Mouse (Mus musculus) macrophage (primary cell): Measurements from ENCODE around the gene 9030025P20Rik. TPM values are rescaled to one million over a fixed set of nuclear protein-coding genes. Genes with fewer than 3 reads are reported as not detected.
"Not testable (repeated sequence)": the region's sequence is repeated elsewhere in the genome, so short reads cannot be mapped to it uniquely, and the experiment has no call there.

ENCODE experiments used
- H3K27ac ChIP-seq: fragments of 350-480 bp; formaldehyde crosslinking; 2 replicates; pipeline ENCODE4 v1.9.0; 2021
- H3K36me3 ChIP-seq: fragments of 350-480 bp; formaldehyde crosslinking; 2 replicates; pipeline ENCODE4 v1.9.0; 2021; ENCODE audit errors: inconsistent target
- H3K4me3 ChIP-seq: fragments of 350-480 bp; formaldehyde crosslinking; 2 replicates; pipeline ENCODE4 v1.9.0; 2021; ENCODE audit errors: inconsistent target
- H3K79me2 ChIP-seq: fragments of 350-480 bp; formaldehyde crosslinking; 2 replicates; pipeline ENCODE4 v1.9.0; 2021; ENCODE audit errors: inconsistent target
- WGBS: methylation state at CpG from one replicate; pipeline ENCODE4 v1.1.7; 2026; ENCODE audit warnings: inconsistent platforms; ENCODE audit not compliant: missing documents; 5-methylcytosine and 5-hydroxymethylcytosine counted together
- polyA plus RNA-seq: library from polyadenylated mRNA; stranded (reverse); fragments of 250-400 nt; gene quantifications from 3 replicates; pipeline ENCODE4 v1.2.4, GENCODE M21; 2018; ENCODE audit warnings: inconsistent platforms

The 9030025P20Rik gene
- polyA plus RNA-seq, 1 experiment from 2014 or later: 4.2 TPM

- no peak overlapping the region for H3K27ac ChIP-seq
- H3K36me3 ChIP-seq: no peaks in the 10 kb centered on the region
- H3K79me2 ChIP-seq: peaks cover 56% of the 10 kb centered on the region
- 25% methylated on average over 3 of the region's 3 CpGs for whole genome bisulfite sequencing
- H3K4me3 ChIP-seq: peak overlapping the region; percentile 48
These were observed 18.3 kb upstream of the 9030025P20Rik start for GRCm38 (mm10) chr17:14959979-14960378.

- Histone ChIP-seq H3K27ac (no peak overlapping the region), H3K4me3 (peak overlapping the region; percentile 48), H3K79me2 (peaks cover 51% of the 10 kb centered on the region), H3K36me3 (no peaks in the 10 kb centered on the region)
- WGBS: 2% methylated on average over 6 of the region's 23 CpGs
These were observed 17.7 kb upstream of the 9030025P20Rik start for GRCm38 (mm10) chr17:14960520-14960919.

GRCm38 (mm10) chr17:14960951-14961556 is 17.2 kb upstream of the 9030025P20Rik start, which contains the start of gene Phf10:
Gene Phf10, minus strand, starts transcription at chr17:14961273.
- Histone ChIP-seq H3K79me2 (peaks cover 46% of the 10 kb centered on the region), H3K4me3 (peak within 1 kb of the TSS; percentile 48)
- H3K36me3 ChIP-seq, H3K27ac ChIP-seq: not testable (repeated sequence)
- WGBS: 0% methylated on average over 19 of the region's 100 CpGs

- H3K4me3 ChIP-seq, H3K36me3 ChIP-seq, H3K27ac ChIP-seq: not testable (repeated sequence)
- WGBS: no CpG with 5 or more reads among the region's 44 CpGs
- peaks cover 40% of the 10 kb centered on the region for H3K79me2 ChIP-seq
These were observed 16.6 kb upstream of the 9030025P20Rik start for GRCm38 (mm10) chr17:14961557-14962154.

GRCm38 (mm10) chr17:14968373-14968913 is 9.8 kb upstream of the 9030025P20Rik start:
- not testable (repeated sequence) for H3K27ac ChIP-seq, H3K79me2 ChIP-seq, H3K4me3 ChIP-seq, H3K36me3 ChIP-seq
- no CpG with 5 or more reads among the region's 6 CpGs for WGBS

- not testable (repeated sequence) for H3K79me2 ChIP-seq, H3K27ac ChIP-seq, H3K36me3 ChIP-seq, H3K4me3 ChIP-seq
- no CpG with 5 or more reads among the region's 7 CpGs for WGBS
These were observed 428 bp upstream of the 9030025P20Rik start for GRCm38 (mm10) chr17:14977718-14978361.

GRCm38 (mm10) chr17:14990116-14990702 is 11.9 kb downstream of the 9030025P20Rik start:
- H3K4me3 ChIP-seq, H3K36me3 ChIP-seq, H3K79me2 ChIP-seq: not testable (repeated sequence)
- H3K27ac ChIP-seq: 0 out of 2 replicates have a peak overlapping the region, but pooled peaks have one; percentile 39
- no CpG with 5 or more reads among the region's 5 CpGs for WGBS

- no CpG with 5 or more reads among the region's 98 CpGs for WGBS
- not testable (repeated sequence) for H3K4me3 ChIP-seq, H3K36me3 ChIP-seq, H3K27ac ChIP-seq, H3K79me2 ChIP-seq
These were observed 14.4 kb downstream of the 9030025P20Rik start for GRCm38 (mm10) chr17:14992522-14993138.

GRCm38 (mm10) chr17:14993139-14993832 is 15.0 kb downstream of the 9030025P20Rik start:
- H3K36me3 ChIP-seq, H3K27ac ChIP-seq, H3K4me3 ChIP-seq, H3K79me2 ChIP-seq: not testable (repeated sequence)
- no CpG with 5 or more reads among the region's 47 CpGs for WGBS

- not testable (repeated sequence) for H3K79me2 ChIP-seq, H3K4me3 ChIP-seq, H3K36me3 ChIP-seq, H3K27ac ChIP-seq
- no CpG with 5 or more reads among the region's 5 CpGs for WGBS
These were observed 15.9 kb downstream of the 9030025P20Rik start for GRCm38 (mm10) chr17:14994140-14994539.

GRCm38 (mm10) chr17:15000047-15000446 is 21.8 kb downstream of the 9030025P20Rik start:
- no CpG with 5 or more reads among the region's 4 CpGs for WGBS
- H3K36me3 ChIP-seq, H3K27ac ChIP-seq, H3K79me2 ChIP-seq, H3K4me3 ChIP-seq: not testable (repeated sequence)

GRCm38 (mm10) chr17:15009088-15009487 is 30.8 kb downstream of the 9030025P20Rik start:
- no CpG with 5 or more reads among the region's 3 CpGs for WGBS
- not testable (repeated sequence) for H3K27ac ChIP-seq, H3K36me3 ChIP-seq, H3K4me3 ChIP-seq, H3K79me2 ChIP-seq

GRCm38 (mm10) chr17:15009706-15010413 is 31.6 kb downstream of the 9030025P20Rik start, which contains the start of gene Gm3435:
Gene Gm3435, plus strand, starts transcription at chr17:15010176.
- WGBS: no CpG with 5 or more reads among the region's 60 CpGs

More at GRCm38 (mm10) chr17:15009706-15010413, 31.6 kb downstream of the 9030025P20Rik start, which contains the start of gene Gm3435:
- H3K79me2 ChIP-seq, H3K36me3 ChIP-seq, H3K27ac ChIP-seq, H3K4me3 ChIP-seq: not testable (repeated sequence)
